Mouse (Mus musculus): ENCODE measurements around the gene Gm21983. TPM values are rescaled to one million over a fixed set of nuclear protein-coding genes. Genes with fewer than 3 reads are reported as not detected.

The Gm21983 gene
- polyA plus RNA-seq, 1 experiment from 2014 or later: not detected

GRCm38 (mm10) chr7:27119676-27120075 lies 61.2 kb downstream of the Gm21983 start, which contains the start of gene Cyp2f2:
Gene Cyp2f2 (plus strand): TSS chr7:27119909.
- no peaks in the 10 kb centered on the region for H3K27me3 ChIP-seq (replicated peaks)
- no peak for ATAC-seq
- no peaks in the 10 kb centered on the region for H3K9me3 ChIP-seq
- no peak within 1 kb of the TSS for H3K4me3 ChIP-seq (replicated peaks)
- H3K4me1 ChIP-seq (replicated peaks): no peaks in the 10 kb centered on the region
- no peak within 1 kb of the TSS for H3K9ac ChIP-seq
- H3K27ac ChIP-seq: no peak within 1 kb of the TSS
- H3K4me2 ChIP-seq (replicated peaks): no peak within 1 kb of the TSS
- H3K36me3 ChIP-seq: no peaks in the 10 kb centered on the region

MicroRNAs encoded within 50 kb of the gene (microRNA counts, 519-probe panel; counts per million panel counts)
- microRNA mmu-miR-1191: 97.1 counts per million, percentile 29 among the panel's probes with 10 or more counts

Other genes starting within 250 kb of the Gm21983 start
- gene Cyp2a22, start 241.7 kb downstream of the Gm21983 start, polyA plus RNA-seq (2015; fragmentation: Nextera tagmentation; extraction: Ambion mirVana): not detected in 2 replicates
- not detected in 2 replicates for gene Cyp2a12, start 152.0 kb downstream of the Gm21983 start, polyA plus RNA-seq (2015; fragmentation: Nextera tagmentation; extraction: Ambion mirVana)
- gene Cyp2f2, start 61.2 kb downstream of the Gm21983 start, polyA plus RNA-seq (2015; fragmentation: Nextera tagmentation; extraction: Ambion mirVana): 0.09 and 0.13 TPM in 2 replicates
- gene Cyp2t4, start 27.4 kb downstream of the Gm21983 start, polyA plus RNA-seq (2015; fragmentation: Nextera tagmentation; extraction: Ambion mirVana): 0.09 and 0.16 TPM in 2 replicates
- gene Egln2, start 14.3 kb downstream of the Gm21983 start, polyA plus RNA-seq (2015; fragmentation: Nextera tagmentation; extraction: Ambion mirVana): 68.1 and 73.0 TPM in 2 replicates
- gene Rab4b, start 2.2 kb downstream of the Gm21983 start, polyA plus RNA-seq (2015; fragmentation: Nextera tagmentation; extraction: Ambion mirVana): 65.4 and 66.3 TPM in 2 replicates
- gene Mia, start 71 bp upstream of the Gm21983 start, polyA plus RNA-seq (2015; fragmentation: Nextera tagmentation; extraction: Ambion mirVana): 6.4 and 9.4 TPM in 2 replicates
- 3.0 and 3.2 TPM in 2 replicates for gene BC024978, start 14.7 kb upstream of the Gm21983 start, polyA plus RNA-seq (2015; fragmentation: Nextera tagmentation; extraction: Ambion mirVana)
- 223 and 249 TPM in 2 replicates for gene Snrpa, start 15.2 kb upstream of the Gm21983 start, polyA plus RNA-seq (2015; fragmentation: Nextera tagmentation; extraction: Ambion mirVana)
- gene Itpkc, start 47.6 kb upstream of the Gm21983 start, polyA plus RNA-seq (2015; fragmentation: Nextera tagmentation; extraction: Ambion mirVana): 8.8 and 9.4 TPM in 2 replicates
- gene Coq8b, start 51.9 kb upstream of the Gm21983 start, polyA plus RNA-seq (2015; fragmentation: Nextera tagmentation; extraction: Ambion mirVana): 21.3 and 21.4 TPM in 2 replicates
- gene Numbl, start 77.3 kb upstream of the Gm21983 start, polyA plus RNA-seq (2015; fragmentation: Nextera tagmentation; extraction: Ambion mirVana): 16.2 and 16.5 TPM in 2 replicates
- gene Ltbp4, start 156.6 kb upstream of the Gm21983 start, polyA plus RNA-seq (2015; fragmentation: Nextera tagmentation; extraction: Ambion mirVana): 75.9 and 92.8 TPM in 2 replicates
- gene Shkbp1, start 174.9 kb upstream of the Gm21983 start, polyA plus RNA-seq (2015; fragmentation: Nextera tagmentation; extraction: Ambion mirVana): 35.0 and 35.5 TPM in 2 replicates
- gene Gm20479, start 176.3 kb upstream of the Gm21983 start, polyA plus RNA-seq (2015; fragmentation: Nextera tagmentation; extraction: Ambion mirVana): 1.8 TPM in 1 of 2 replicates, not detected in the other